In the genomic region with DNA sequence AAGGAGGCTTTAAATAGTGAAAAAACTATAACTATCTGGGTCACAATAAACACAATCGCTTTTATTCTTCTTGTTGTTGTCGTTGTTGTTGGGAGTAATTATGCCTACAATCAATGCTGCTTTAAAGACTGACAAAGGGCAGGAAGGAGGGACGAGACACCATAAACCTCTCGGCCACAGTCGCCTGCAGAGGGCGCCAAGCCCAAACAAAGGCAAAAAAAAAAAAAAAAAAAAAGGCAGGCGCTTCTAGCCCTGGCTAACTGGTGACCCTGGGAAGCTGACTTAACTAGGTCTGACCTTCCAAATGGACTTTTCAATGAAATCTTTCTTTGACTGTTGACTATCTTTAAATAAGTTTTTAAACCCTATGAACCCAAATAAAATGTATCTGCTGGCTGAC, we compare ENCODE assay signal across 10 mouse cellular contexts.
DNase-seq lines count a peak whose midpoint lies in the region; ATAC-seq and TF ChIP-seq lines count a peak whose summit lies in the region.
"Had no signal": no experiment of that assay in that cellular context is flagged by ENCODE, and none has a peak within 500 bp of the region (broad histone marks: within the 10 kb centered on the region; RNA-seq: fewer than 3 reads in every experiment).

No protein-coding gene starts in this region.

- no peaks in the 10 kb centered on the region for H3K9me3 ChIP-seq in intestine, postnatal 0 days (ENCODE audit: control insufficient read depth)
- H3K9me3 ChIP-seq in intestine, embryonic 16.5 days (ENCODE audit: control insufficient read depth, low read length): no peaks in the 10 kb centered on the region
- no peaks in the 10 kb centered on the region for H3K9me3 ChIP-seq in forebrain, embryonic 15.5 days
- H3K9me3 ChIP-seq: liver, embryonic 13.5 days; stomach, embryonic 15.5 days had no signal

- H3K4me1 ChIP-seq in intestine, postnatal 0 days (replicated peaks; ENCODE audit: control insufficient read depth, insufficient read depth, low read length): 0 out of 2 replicates have a peak, but pooled peaks cover 4% of the 10 kb centered on the region
- no peaks in the 10 kb centered on the region for H3K4me1 ChIP-seq in intestine, embryonic 16.5 days (ENCODE audit: control insufficient read depth, insufficient read depth, low read length)
- no peaks in the 10 kb centered on the region for H3K4me1 ChIP-seq in forebrain, embryonic 15.5 days
- H3K4me1 ChIP-seq: liver, embryonic 13.5 days; stomach, embryonic 15.5 days had no signal

- 16% methylated on average over 7 of the region's 7 CpGs for WGBS in intestine, postnatal 0 days
- 13% methylated on average over 7 of the region's 7 CpGs for WGBS in intestine, embryonic 16.5 days
- 13% methylated on average over 7 of the region's 7 CpGs for WGBS in forebrain, embryonic 15.5 days

- no peak overlapping the region for H3K4me2 ChIP-seq in intestine, postnatal 0 days (replicated peaks; ENCODE audit: low read depth)
- H3K4me2 ChIP-seq in intestine, embryonic 16.5 days (ENCODE audit: low read depth, low read length): no peak overlapping the region
- no peak overlapping the region for H3K4me2 ChIP-seq in forebrain, embryonic 15.5 days (replicated peaks)
- H3K4me2 ChIP-seq: liver, embryonic 13.5 days; stomach, embryonic 15.5 days had no signal

- no peak overlapping the region for H3K9ac ChIP-seq in intestine, postnatal 0 days (ENCODE audit: low read depth, low read length)
- no peak overlapping the region for H3K9ac ChIP-seq in intestine, embryonic 16.5 days (ENCODE audit: low read depth, low read length)
- no peak overlapping the region for H3K9ac ChIP-seq in forebrain, embryonic 15.5 days (replicated peaks)
- H3K9ac ChIP-seq: liver, embryonic 13.5 days; stomach, embryonic 15.5 days had no signal

- no peaks in the 10 kb centered on the region for H3K27me3 ChIP-seq in intestine, postnatal 0 days (replicated peaks; ENCODE audit: control insufficient read depth, insufficient read depth, low read length)
- no peaks in the 10 kb centered on the region for H3K27me3 ChIP-seq in intestine, embryonic 16.5 days (replicated peaks; ENCODE audit: control insufficient read depth, insufficient read depth, low read length)
- no peaks in the 10 kb centered on the region for H3K27me3 ChIP-seq in forebrain, embryonic 15.5 days
- H3K27me3 ChIP-seq: liver, embryonic 13.5 days; stomach, embryonic 15.5 days had no signal

- ATAC-seq in intestine, postnatal 0 days: 0 out of 2 replicates have a peak, but pooled peaks have one; percentile 29
- ATAC-seq in intestine, embryonic 16.5 days: no peak
- ATAC-seq in CD4-positive, CD25-positive, alpha-beta regulatory T cell, adult 4 months: peak; percentile 59
- ATAC-seq in forebrain, embryonic 15.5 days (replicated peaks): no peak

- no peak overlapping the region for H3K4me3 ChIP-seq in intestine, postnatal 0 days (ENCODE audit: low read depth, low read length)
- H3K4me3 ChIP-seq in intestine, embryonic 16.5 days (ENCODE audit: low read length): no peak overlapping the region
- H3K4me3 ChIP-seq in forebrain, embryonic 15.5 days: no peak overlapping the region
- H3K4me3 ChIP-seq: liver, embryonic 13.5 days; stomach, embryonic 15.5 days had no signal

- DNase-seq in 416B (ENCODE audit: low read depth): peak; percentile 64
- peak; percentile 46 for DNase-seq in c-Kit-positive CD71-positive TER-119-negative erythroid progenitor cells, embryonic 14.5 days (ENCODE audit: low read depth)
- peak; percentile 74 for DNase-seq in lung, postnatal 36 days
- no peak for DNase-seq in cerebellum, adult 8-10 months
- DNase-seq: liver, embryonic 13.5 days had no signal

- peaks cover 4% of the 10 kb centered on the region; the same call in 1 of the 2 replicates for H3K36me3 ChIP-seq in intestine, postnatal 0 days (ENCODE audit: control insufficient read depth, insufficient read depth)
- H3K36me3 ChIP-seq in intestine, embryonic 16.5 days (ENCODE audit: control insufficient read depth, insufficient read depth, low read length): no peaks in the 10 kb centered on the region
- H3K36me3 ChIP-seq in forebrain, embryonic 15.5 days: no peaks in the 10 kb centered on the region
- H3K36me3 ChIP-seq: liver, embryonic 13.5 days; stomach, embryonic 15.5 days had no signal

- H3K27ac ChIP-seq in intestine, postnatal 0 days (ENCODE audit: low read depth, low read length): no peak overlapping the region
- H3K27ac ChIP-seq in intestine, embryonic 16.5 days (ENCODE audit: low read length): no peak overlapping the region
- no peak overlapping the region for H3K27ac ChIP-seq in forebrain, embryonic 15.5 days (replicated peaks)
- H3K27ac ChIP-seq: liver, embryonic 13.5 days; stomach, embryonic 15.5 days had no signal

- TF ChIP-seq CTCF in intestine, postnatal 0 days (IDR thresholded peaks at IDR 0.05; ENCODE audit: low read depth): peak; percentile 72

Comparison
In these comparisons a context has a peak if more than half of its experiments do, and no peak if none do; other contexts are left out.
1. ATAC-seq: peak in intestine, postnatal 0 days (single experiment) and CD4-positive, CD25-positive, alpha-beta regulatory T cell, adult 4 months (single experiment); none in intestine, embryonic 16.5 days (single experiment) and forebrain, embryonic 15.5 days (single experiment).